Mouse (Mus musculus) embryonic facial prominence, embryonic 11.5 days (tissue): ENCODE results near the gene Slc51b. TPM values are rescaled to one million over a fixed set of nuclear protein-coding genes. Genes with fewer than 3 reads are reported as not detected.

Experiments used
- ATAC-seq: fragments of 200-750 bp; cut with Nextera tagmentation; replicated peaks from 2 replicates; pipeline ENCODE4 v1.8.0; 2017; ENCODE audit warnings: low read depth; ENCODE audit not compliant: insufficient number of reproducible peaks, low FRiP score, low TSS enrichment
- DNase-seq: peaks from one replicate; pipeline ENCODE4 v3.0.0-alpha.2; 2015; ENCODE audit warnings: low spot score
- H3K27ac ChIP-seq: fragments of 300-500 bp; sonication (generic); replicated peaks from 2 replicates; pipeline ENCODE4 v1.5.1; 2014; ENCODE audit warnings: mild to moderate bottlenecking, low read depth, low read length, control low read depth
- H3K27me3 ChIP-seq: fragments of 300-500 bp; sonication (generic); 2 replicates; pipeline ENCODE4 v1.6.1; 2014; ENCODE audit warnings: mild to moderate bottlenecking, low read length, moderate library complexity, mixed read lengths; ENCODE audit not compliant: control insufficient read depth, insufficient read depth
- H3K36me3 ChIP-seq: fragments of 300-500 bp; sonication (generic); replicated peaks from 2 replicates; pipeline ENCODE4 v1.6.1; 2014; ENCODE audit warnings: low read depth, mild to moderate bottlenecking, low read length, moderate library complexity, mixed read lengths; ENCODE audit not compliant: control insufficient read depth, insufficient read depth
- H3K4me1 ChIP-seq: fragments of 300-500 bp; sonication (generic); 2 replicates; pipeline ENCODE4 v1.6.1; 2014; ENCODE audit warnings: low read length, mixed read lengths; ENCODE audit not compliant: control insufficient read depth, insufficient read depth
- H3K4me2 ChIP-seq: fragments of 300-500 bp; sonication (generic); 2 replicates; pipeline ENCODE4 v1.6.1; 2014; ENCODE audit warnings: low read depth, mild to moderate bottlenecking, control low read depth, low read length, moderate library complexity
- H3K4me3 ChIP-seq: fragments of 300-500 bp; sonication (generic); 2 replicates; pipeline ENCODE4 v1.5.1; 2014; ENCODE audit warnings: low read depth, low read length, control low read depth
- H3K9ac ChIP-seq: fragments of 300-500 bp; sonication (generic); replicated peaks from 2 replicates; pipeline ENCODE4 v1.6.1; 2014; ENCODE audit warnings: mild to moderate bottlenecking, control low read depth, low read length
- H3K9me3 ChIP-seq: fragments of 300-500 bp; sonication (generic); replicated peaks from 2 replicates; pipeline ENCODE4 v1.6.1; 2016; ENCODE audit warnings: mild to moderate bottlenecking, low read length, inconsistent platforms, mixed read lengths; ENCODE audit not compliant: control insufficient read depth
- WGBS: fragments of 180-500 bp; shearing (Covaris S2); extraction: QIAGEN DNeasy Blood & Tissue Kit; methylation state at CpG from one replicate; pipeline ENCODE4 v1.1.7; 2014; 5-methylcytosine and 5-hydroxymethylcytosine counted together
- polyA plus RNA-seq: library from polyadenylated mRNA; unstranded; fragments of >200 nt; fragmentation: Nextera tagmentation; extraction: Ambion mirVana; gene quantifications from 2 replicates; pipeline ENCODE4 v1.2.1, GENCODE M21; 2014

The Slc51b gene
- polyA plus RNA-seq, 1 experiment from 2014 or later, result not detected

DNA sequence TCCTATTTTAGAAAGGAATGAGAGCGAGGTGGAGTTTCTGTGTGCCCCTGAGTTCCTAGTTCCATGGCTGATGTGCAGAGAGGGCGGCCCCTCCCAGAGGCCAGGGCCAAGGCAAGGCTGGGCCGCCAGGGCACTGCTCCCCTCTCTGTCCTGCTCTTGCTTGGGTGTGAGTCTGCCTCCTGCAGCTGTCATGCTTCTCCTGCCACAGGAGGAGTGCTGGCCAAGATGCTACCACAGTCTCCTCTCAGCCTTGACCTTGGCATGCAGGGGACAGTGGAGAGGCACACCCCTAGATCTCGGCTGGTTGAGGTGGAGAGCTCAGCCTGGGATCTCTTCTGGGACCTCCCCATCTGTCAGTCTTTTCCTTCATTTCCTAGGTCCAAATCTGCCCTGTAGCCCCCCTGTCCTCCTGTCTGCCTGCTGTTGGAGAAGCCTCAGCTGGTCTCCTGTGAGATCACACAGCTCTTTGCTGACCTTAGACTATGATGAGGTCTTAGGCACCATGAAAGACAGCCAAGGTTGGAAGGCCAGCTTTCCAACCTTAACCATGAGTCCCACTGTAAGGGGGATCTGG, 41.7 kb downstream of the Slc51b start:
- no peak overlapping the region for H3K27ac ChIP-seq
- ATAC-seq, result no peak
- 71% methylated on average over 4 of the region's 4 CpGs for WGBS

DNA sequence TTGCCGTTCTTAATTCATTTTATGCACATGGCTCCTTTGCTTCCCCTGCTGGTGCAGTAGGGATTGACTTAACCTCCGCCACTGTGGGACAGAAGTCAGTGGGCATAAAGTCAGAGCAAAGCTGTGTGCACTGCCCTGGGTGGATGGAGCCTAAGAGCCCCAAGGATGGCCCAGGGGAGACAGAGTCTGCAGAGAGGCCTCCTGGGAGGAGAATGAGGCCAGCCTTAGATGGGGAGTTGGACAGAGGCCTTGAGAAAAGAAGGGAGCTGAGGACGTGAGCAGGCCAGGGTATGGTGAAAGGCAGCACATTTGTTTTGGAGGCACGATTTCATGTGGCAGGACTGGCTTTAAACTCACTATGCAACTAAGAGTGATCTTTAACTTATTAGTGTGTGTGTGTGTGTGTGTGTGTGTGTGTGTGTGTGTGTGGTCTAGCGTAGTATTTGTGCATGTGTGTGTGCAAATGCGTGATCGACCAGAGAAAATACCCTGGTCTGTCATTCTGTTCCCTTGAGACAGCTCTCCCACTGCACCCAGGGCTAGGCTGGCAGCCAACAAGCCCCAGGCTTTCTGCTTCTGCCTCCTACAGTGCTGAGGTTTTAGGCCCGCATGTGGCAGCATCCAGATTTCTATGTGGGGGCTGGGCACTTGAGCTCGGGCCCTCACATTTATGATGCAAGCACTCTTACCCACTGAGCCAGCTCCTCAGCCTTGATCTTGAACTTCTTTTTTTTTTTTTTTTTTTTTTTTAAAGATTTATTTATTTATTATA, 47.4 kb downstream of the Slc51b start:
- ATAC-seq, result no peak
- H3K9ac ChIP-seq, result no peak overlapping the region
- no peak for DNase-seq
- no peaks in the 10 kb centered on the region for H3K4me1 ChIP-seq
- H3K4me2 ChIP-seq, result no peak overlapping the region
- no peaks in the 10 kb centered on the region for H3K27me3 ChIP-seq
- H3K36me3 ChIP-seq, result no peaks in the 10 kb centered on the region
- WGBS, result 86% methylated on average over 9 of the region's 9 CpGs
- H3K9me3 ChIP-seq, result no peaks in the 10 kb centered on the region
- H3K4me3 ChIP-seq, result no peak overlapping the region
- H3K27ac ChIP-seq, result no peak overlapping the region

More for the DNA sequence above, 41.7 kb downstream of the Slc51b start:
- Histone ChIP-seq H3K4me2 (no peak overlapping the region), H3K4me1 (no peaks in the 10 kb centered on the region), H3K27me3 (no peaks in the 10 kb centered on the region), H3K36me3 (no peaks in the 10 kb centered on the region), H3K9me3 (no peaks in the 10 kb centered on the region), H3K9ac (no peak overlapping the region; the same call in 1 of the 2 replicates), H3K4me3 (no peak overlapping the region)
- DNase-seq, result no peak

DNA sequence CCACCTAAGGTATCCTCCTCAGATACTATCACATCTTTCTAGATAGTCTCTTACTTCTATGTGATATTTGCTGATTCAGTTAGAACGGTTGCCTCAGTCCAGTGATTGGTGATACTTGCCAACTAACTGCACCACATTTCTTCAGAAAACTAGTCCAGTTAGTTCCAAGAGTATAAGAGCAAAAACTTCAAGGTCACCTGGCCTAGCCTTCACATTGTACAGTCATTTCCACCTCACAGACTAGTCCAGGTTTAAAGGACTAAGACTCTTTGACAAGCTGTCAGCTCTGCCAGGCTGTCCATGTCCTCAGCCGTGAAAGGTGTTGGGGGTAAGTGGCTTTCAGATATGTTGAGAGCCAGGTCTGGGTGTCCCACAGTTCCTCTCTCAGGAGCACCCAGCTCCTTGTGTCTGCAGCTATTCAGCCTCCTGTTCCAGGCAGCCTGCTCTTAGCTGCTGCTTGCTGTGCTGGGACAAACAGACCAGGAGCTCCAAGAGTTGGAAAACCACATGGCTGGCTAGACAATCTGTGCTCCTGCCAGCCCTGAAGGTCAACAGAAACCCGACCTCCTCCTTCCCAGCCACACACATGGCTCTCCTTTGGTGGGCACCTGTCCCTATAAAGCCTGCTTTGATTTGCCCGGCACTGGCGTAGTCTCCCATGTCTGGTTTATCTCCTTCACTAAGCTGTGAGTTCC, 48.1 kb downstream of the Slc51b start:
- Histone ChIP-seq H3K9ac (no peak overlapping the region), H3K4me2 (no peak overlapping the region), H3K27ac (no peak overlapping the region), H3K4me3 (no peak overlapping the region), H3K27me3 (no peaks in the 10 kb centered on the region), H3K9me3 (no peaks in the 10 kb centered on the region), H3K36me3 (no peaks in the 10 kb centered on the region), H3K4me1 (no peaks in the 10 kb centered on the region)
- WGBS, result 73% methylated on average over 5 of the region's 5 CpGs
- ATAC-seq (no peak), DNase-seq (no peak)

DNA sequence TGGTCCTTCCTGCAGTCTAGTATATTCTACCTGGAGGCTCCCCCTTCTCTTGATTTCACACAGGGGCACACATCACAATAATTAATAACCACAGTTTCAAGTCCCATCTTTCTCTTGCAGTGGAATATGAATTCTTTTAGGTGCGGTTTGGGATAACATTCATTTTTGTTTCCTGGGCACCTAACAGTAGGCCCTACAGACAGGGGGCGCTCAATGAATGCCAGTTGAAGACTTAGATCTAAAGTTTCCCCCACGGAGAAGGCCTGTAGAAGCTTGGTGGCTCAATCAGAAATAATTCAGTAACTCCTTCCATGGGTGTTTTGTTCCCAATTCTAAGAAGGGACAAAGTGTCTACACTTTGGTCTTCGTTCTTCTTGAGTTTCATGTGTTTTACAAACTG, 50.3 kb downstream of the Slc51b start:
- DNase-seq (peak; percentile 12), ATAC-seq (no peak)
- Histone ChIP-seq H3K36me3 (no peaks in the 10 kb centered on the region), H3K9me3 (no peaks in the 10 kb centered on the region), H3K27ac (no peak overlapping the region), H3K27me3 (no peaks in the 10 kb centered on the region), H3K4me2 (no peak overlapping the region), H3K9ac (no peak overlapping the region), H3K4me1 (no peaks in the 10 kb centered on the region), H3K4me3 (no peak overlapping the region)
- 78% methylated on average over 4 of the region's 4 CpGs for WGBS

DNA sequence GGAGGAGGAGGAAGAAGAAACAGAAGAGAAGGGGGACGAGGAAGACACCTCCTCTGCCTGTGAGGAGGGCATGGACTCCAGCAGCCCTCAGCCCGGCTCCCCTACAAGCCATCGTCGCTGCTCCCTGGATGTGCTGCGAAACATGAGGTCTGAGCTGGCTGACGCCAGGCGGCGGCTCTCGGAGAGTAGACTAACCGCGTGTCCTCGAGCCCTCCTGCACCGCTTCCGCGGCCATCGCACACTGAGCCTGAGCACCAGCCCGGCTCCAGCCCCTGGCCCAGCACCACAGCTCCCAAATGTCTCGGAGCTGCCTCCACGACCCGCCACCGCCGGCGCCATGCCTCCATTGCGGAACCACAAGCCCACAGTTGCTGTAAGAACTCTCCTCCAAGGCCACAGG, 51.0 kb downstream of the Slc51b start:
- no peak for DNase-seq
- Histone ChIP-seq H3K27ac (no peak overlapping the region), H3K9me3 (no peaks in the 10 kb centered on the region), H3K9ac (no peak overlapping the region), H3K4me1 (no peaks in the 10 kb centered on the region), H3K4me3 (no peak overlapping the region), H3K36me3 (no peaks in the 10 kb centered on the region), H3K27me3 (no peaks in the 10 kb centered on the region), H3K4me2 (no peak overlapping the region)
- ATAC-seq, result no peak
- whole genome bisulfite sequencing, result 80% methylated on average over 24 of the region's 24 CpGs

DNA sequence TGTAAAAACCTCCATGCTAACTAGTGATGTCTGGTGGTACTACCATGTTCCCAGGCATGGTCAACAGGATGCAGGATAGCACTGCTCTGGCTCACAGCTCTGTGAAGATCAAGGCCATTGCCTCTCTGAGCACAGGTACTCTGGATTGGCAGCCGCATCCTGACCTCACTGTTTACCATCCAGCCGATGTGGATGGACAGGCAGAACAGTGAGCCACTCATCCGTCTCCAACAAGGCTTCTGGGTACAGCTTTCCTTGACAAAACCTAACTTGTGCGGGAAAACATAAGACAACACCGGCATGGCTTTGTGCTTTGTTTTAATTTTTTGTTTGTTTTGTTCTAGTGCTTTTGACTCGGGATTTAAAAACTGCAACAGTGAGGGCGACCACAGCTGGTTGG, 57.0 kb downstream of the Slc51b start:
- 92% methylated on average over 7 of the region's 7 CpGs for WGBS
- Histone ChIP-seq H3K4me3 (no peak overlapping the region), H3K27ac (no peak overlapping the region), H3K27me3 (no peaks in the 10 kb centered on the region), H3K4me1 (no peaks in the 10 kb centered on the region), H3K9ac (no peak overlapping the region), H3K9me3 (no peaks in the 10 kb centered on the region), H3K4me2 (no peak overlapping the region), H3K36me3 (no peaks in the 10 kb centered on the region)
- no peak for DNase-seq
- ATAC-seq, result no peak

DNA sequence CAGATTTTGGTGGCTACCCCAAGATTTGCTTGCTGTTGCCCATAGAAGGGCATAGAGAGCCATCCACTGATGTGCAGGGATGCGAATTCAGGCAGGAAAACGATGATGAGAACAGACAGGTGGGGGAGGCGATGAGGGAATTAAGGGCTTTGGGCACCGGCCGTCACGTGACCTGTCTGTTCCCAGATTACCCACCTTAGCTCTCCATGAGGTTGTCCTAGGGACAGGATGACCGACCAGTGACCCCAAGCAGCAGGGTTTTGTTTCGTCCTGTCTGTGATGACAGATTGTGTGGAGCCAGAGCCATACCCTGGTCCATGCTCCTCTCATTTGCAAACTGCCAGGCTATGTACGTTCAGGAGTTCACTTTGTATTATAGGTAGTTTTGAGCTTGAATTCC, 59.1 kb downstream of the Slc51b start:
- WGBS, result 61% methylated on average over 9 of the region's 9 CpGs
- Histone ChIP-seq H3K9ac (no peak overlapping the region), H3K9me3 (no peaks in the 10 kb centered on the region), H3K27ac (no peak overlapping the region), H3K4me3 (no peak overlapping the region), H3K36me3 (no peaks in the 10 kb centered on the region), H3K27me3 (no peaks in the 10 kb centered on the region), H3K4me1 (no peaks in the 10 kb centered on the region), H3K4me2 (no peak overlapping the region)
- ATAC-seq (no peak), DNase-seq (no peak)
